Mouse (Mus musculus) c-Kit-positive CD71-positive TER-119-positive erythroid progenitor cells, embryonic 14.5 days (primary cell): ENCODE results near the gene Cabp2.
A peak's percentile ranks its signal among the peaks of the same experiment; 100 is the strongest.
"Not testable (repeated sequence)": the region's sequence is repeated elsewhere in the genome, so short reads cannot be mapped to it uniquely, and the experiment has no call there.

Source experiments
- DNase-seq: peaks from one replicate; pipeline ENCODE4 v3.0.0-alpha.2; 2013; ENCODE audit warnings: low spot score

Cabp2 gene

DNA sequence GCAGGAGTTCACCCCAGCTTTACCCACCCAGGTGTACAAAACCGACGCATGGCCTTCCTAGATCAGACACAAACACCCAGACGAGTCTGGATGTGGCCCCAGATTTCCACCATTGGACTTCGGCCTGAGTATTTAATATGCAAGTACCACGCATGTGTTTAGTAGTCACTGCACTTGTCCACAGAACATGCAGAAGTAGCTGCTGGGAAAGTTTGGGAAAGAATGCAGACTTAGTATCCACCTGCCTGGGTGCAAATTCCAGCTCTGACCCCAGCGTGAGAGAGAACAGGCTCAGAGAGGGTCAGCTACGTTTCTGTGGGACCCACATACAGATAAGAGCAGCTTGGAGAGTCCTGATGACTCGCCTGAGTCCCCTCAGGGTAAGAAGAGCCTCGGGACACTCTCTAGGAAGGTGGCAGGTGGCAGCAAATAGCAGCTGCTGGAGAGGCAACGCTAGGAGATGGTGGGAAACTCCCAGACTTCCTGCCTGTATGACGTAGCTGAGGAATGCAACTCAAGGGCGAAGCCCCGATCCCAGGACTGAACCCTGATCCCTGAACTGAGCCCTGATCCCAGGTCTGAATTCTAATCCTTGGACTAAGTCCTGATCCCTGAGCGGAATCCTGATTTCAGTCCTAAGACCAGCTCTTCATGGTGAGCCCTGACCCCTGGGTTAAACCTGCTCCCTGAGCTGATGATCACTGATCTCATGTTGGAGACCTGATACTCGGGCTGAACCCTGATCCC, 25.3 kb upstream of the Cabp2 start:
- no peak for DNase-seq

DNA sequence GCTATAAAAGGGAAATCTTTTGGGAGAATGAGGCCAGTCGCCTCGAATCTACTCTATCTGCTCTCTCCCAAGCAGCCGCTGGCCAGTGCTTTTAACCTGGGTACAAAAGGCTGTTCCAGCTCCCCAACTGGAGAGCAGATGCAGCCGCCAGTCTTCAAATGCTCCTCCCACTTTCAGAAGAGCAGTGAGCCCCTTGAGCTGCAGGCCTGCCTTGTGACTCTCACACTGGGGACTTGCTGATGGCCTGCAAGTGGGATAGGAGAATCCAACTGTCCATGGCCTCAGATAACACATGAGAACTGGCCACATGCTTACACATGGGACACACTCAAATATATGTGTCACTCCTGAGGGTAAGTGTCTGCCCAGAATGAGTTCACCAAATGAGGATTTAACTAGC, 24.7 kb upstream of the Cabp2 start:
- no peak for DNase-seq

DNA sequence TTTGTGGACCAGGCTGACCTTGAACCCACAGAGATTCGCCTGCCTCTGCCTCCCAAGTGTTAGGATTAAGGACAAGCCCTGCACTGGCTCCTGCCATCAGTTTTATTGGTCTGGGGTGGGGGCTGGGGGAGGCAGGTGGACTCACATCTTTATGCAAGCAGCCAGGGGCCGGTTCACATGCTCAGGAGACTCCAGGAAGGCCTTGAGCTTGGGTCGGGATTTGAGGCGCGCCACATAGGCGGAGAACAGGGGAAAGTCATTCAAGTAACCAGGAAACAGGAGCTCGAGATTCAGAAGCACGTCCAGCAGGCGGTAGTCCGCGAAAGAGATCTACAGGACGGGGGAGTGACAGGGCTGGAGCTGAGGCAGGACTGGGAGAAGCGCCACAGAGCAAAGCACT, 24.0 kb upstream of the Cabp2 start:
- DNase-seq: no peak

DNA sequence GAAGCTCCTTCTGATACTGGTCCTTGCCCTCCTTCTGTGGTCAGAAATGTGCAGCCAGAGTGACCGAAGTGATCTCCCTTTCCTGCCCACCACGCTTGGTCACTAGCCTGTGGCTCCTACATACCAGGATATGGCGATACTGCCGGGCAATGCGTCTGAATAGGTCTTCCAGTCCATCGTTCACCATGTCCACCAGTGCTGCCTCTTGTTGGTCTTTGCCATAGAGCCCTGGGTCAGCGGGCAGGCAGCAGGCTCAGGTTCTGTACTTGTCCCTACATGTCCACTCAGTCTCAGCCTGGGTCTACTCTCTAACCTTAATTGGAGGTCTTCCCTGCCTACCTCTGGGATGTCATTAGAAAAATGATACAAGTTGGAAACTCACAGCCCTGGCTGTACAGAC, 23.4 kb upstream of the Cabp2 start:
- no peak for DNase-seq

DNA sequence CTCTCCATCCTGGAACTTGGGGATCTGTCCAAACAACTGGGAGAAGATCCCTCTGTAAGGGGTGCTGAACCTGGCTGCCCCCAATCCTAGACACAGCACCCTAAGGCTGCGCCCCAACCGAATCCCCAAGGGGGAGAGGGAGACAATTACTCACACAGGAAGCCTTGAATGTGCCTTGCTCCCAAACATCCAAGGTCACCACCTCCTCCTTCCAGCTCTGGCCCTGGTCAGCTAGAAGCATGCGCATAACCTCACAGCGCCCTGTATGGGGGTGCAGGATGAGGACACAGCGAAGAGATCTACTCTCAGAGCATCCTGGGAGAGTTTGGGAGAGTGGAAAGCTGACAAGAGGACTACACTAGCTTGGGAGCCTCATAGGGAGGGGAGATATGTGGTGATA, 22.8 kb upstream of the Cabp2 start:
- DNase-seq: no peak

DNA sequence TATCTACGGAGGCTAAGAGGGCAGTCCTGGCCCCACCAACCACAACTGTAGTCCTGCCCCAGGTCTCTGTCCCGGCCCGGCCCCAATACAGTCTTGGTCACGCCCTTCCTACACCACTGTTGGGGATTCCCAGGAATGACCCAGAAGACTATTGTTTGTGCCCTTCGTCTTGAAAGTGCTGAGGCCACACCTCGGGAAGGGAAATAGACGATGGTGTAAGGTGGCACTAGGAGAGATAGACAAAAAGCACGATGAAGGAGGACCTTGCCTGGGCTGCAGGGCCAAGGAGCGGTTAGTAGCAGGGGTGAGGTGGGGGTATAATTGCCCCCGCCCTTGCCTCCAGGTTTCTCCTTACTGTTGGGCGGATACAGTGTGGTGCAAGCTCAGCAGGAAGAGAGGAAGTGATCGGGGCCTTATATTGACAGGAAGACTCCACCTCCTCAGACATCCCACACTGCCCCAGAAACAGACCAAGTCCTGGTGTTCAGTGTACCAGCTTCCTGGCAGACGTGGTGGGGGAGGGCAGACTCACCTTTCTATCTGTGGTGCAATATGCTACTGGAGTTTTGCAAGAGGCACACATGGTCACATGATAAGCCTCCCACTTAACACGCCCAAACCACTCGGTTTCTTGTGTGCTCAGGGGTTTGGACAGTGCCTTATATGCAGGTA, 22.2 kb upstream of the Cabp2 start, which contains the start of gene Gstp3:
Gene Gstp3 (minus strand): TSS at position 501 of the 672 bp plus-strand sequence.
- peak; percentile 68 for DNase-seq

DNA sequence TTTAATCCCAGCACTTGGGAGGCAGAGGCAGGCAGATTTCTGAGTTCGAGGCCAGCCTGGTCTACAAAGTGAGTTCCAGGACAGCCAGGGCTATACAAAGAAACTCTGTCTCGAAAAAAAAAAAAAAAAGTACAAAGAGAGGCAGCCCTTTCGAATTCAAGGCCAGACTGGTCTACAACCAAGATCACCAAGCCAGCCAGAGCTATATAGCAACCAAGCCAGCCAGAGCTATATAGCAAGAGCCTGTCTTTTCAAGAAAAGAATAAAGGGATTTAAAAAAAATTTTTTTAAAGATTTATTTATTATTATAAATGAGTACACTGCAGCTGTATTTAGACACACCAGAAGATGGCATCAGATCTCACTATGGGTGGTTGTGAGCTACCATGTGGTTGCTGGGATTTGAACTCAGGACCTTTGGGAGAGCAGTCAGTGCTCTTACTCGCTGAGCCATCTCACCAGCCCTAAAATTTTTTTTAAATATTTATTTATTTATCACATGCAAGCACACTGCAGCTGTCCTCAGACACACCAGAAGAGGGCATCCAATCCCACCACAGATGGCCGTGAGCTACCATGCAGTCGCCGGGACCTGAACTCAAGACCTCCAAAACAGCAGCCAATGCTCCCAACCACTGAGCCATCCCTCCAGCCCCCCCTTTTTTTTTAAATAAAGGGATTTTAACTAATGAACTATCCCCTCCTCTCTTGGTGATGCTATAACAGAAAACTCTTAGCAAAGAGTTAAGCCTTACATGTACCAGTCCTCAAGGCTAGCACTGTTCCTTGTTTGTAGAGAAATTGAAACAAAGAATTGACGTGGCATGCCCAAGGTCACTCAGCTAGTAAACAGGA, 21.1 kb upstream of the Cabp2 start:
- DNase-seq: not testable (repeated sequence)

DNA sequence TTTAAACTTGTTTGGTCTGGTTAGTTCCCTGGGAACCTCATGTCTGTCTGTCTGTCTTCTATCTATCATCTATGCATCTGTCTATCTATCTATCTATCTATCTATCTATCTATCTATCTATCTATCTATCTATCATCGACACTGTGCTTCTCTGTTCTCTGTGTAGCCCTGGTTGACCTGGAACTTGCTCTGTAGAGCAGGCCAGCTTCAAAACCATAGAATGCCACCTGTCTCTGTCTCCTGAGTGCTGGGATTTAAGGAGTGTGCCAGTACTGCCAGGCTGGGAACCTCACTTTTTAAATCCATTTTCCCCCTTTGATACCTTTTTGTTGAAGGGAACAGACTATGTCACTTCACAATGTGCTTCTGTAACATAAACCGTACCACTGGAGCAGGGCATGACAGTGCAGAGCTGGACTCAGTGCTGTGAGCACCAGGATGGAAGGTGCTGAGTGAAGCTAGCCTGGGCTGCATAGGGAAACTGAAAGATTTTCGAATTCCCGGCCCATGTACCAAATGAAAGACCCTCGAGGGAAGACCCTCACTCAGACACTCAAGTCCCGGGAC, 20.4 kb upstream of the Cabp2 start:
- no peak for DNase-seq

DNA sequence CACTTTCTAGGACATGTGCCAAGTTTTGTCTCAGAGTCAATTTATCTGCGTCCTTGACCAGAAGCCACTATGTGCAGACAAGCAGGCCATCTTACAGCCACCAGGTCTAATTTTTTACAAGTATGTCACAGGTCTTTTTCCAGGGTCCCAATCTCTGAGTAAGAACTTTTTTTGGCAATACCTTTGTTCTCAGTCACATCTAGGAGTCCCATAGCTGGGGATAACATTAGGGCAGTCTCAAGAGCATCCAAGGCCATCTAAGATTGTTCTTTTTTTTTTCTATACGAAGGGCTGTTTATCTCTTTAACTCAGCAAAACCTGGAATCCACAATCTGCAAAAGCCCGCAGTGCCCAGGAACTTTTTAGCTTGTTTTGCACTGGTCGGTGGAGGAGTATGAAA, 18.0 kb upstream of the Cabp2 start:
- DNase-seq: not testable (repeated sequence)

DNA sequence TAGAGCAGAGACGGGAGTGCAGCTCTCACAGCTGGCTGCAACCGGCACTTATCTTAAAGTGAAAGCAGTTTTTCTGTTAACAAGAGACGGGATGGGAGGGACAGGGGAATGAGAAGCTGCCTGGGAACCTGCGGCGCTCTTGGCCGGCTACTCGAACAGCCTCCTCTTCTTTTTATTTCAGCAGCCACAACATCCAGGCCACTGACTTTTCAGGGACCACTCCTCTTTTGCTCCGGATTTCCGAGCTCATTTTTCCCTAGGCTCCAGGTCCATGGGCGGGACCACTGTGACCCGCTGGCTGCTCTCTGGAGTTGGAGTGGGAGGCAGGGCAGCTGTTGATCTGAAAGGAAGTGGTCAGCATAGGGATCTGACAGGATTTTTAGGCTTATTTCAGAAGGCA, 16.9 kb upstream of the Cabp2 start:
- DNase-seq: not testable (repeated sequence)

DNA sequence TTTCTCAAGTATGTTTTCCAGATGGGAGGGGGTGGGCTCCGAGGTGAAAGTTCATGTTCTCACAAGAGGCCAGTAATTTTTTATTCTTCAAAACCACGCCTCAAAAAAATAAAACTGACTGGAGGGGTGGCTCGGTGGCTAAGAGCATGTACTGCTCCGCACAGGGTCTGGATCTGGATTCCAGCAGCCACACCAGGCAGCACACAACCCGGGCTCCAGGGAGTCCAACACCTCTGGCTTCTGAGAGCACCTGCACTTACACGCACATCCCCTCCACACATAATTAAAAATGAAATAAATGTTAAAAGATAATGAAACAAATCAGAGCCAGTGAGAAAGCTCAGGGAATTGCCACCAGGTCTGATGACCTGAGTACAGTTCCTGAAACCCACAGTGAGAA, 15.1 kb upstream of the Cabp2 start:
- DNase-seq: no peak

DNA sequence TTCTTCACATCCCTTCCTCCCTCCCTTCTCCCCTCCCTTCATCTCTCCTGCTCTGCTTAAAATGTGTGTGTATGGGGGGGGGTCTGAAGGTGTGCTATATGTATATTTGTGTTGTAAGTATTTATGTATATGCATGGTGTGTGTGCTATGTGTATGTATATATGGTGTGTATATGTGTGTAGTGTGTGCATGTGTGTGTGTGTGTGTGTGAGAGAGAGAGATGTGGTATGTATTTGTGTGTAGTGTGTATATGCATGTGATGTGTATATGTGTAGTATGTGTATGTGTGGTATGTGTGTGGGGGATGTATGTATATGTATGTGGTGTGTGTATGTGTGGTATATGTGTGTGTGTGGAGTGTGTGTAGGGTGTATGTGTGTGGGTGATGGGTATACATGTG, 14.5 kb upstream of the Cabp2 start:
- DNase-seq: no peak

DNA sequence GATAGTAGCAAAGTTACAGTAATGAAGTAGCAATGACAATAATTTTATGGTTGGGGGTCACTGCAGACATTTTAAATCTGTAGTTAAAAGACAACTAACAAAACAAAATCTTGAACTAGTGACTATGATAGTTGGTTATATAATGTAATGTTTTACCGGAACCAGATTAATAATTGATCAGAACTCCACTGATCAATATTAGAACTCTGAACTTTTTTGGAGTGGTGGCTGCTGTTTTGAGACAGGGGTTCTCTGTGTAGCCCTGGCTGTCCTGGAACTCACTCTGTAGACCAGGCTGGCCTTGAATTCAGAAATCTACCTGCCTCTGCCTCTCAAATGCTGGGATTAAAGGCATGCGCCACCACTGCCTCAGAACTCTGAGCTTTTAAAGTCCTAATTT, 13.1 kb upstream of the Cabp2 start:
- DNase-seq: not testable (repeated sequence)

DNA sequence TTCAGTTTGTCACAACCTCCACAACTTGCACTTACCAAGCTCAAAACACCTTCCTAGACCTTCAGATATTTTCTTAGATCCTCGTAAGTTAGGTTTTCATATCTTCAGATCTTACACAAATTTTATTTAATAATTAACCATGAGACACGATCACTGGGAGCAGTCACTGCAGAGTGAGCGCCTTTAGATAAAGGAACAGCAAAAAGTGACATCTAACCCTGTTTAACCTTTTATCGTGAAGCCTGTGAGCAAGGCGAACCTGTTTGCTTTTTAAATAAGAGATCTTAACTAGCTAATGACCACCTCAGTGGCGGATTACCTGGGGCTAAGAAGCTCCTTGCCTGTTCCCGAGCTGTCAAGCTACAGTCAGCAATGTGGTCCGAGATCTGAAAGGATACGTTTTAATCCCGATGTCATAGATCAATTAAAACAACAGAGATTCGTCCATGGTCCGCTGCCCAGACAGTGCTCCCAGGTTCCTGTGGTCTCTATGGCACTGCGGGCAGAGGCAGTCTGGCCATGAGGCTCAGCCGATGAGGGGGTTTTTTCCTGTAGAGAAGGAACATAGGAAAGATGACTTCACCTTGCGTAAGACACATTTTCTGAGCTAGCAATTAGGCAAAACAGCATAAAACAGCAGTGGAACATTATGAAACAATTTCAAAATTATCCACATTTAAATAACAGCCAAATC, 12.5 kb upstream of the Cabp2 start:
- no peak for DNase-seq

DNA sequence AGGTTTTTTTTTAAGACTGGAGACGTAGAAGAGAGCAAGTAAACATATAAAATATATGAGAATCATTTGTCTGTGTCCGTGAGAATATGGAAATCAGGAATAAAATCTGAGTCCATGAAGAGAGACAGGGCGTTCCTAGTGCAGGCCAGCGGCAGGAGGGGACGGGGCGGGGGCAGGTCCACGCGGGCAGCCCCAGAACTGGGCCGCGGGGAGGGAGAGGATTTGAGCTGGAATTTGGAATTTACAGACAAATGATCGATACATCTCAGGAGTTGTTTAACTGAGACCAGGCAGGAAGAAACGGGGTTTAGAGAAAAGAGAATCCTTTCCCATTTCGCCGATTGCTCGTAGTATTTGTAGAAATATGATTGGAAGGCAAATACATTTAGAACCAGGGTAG, 11.1 kb upstream of the Cabp2 start:
- no peak for DNase-seq

DNA sequence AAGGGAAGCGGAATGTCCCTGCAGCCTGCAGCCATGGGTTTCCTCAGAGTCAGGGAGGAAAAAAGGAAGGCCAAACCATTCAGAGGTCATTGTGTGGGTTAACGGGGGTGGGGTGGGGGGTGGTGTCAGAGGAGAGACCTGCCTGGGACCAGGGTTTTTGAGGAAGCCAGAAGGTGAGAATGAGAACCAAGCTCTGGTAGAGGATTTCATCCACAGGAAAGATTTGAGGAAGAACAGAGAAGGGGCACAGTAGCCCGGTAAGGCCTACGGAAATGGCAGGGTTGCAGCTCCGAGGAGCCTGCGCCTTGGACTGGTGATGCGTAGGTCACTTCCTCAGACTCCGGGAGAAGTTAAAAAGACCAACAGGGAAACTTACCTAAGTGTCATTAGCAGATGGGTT, 10.6 kb upstream of the Cabp2 start:
- DNase-seq: no peak

DNA sequence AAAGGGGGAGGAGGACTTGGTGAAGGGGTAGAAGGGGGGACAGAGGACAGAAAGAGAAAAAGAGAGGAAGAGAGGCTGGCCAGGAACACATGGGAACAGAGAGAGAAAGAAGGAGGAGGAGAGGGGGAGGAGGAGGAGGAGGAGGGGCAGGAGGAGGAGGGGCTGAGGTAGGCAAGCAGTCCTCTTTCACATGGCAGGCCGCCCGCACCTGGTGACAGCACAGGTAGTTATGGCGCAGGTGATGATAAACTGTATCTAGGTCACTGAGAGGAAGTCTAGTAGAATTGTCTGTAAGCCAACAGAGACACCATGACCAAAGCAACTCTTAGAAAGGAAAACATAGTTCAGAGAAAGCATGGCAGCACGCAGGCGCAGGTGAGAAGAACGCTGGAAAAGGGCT, 10.0 kb upstream of the Cabp2 start:
- no peak for DNase-seq

DNA sequence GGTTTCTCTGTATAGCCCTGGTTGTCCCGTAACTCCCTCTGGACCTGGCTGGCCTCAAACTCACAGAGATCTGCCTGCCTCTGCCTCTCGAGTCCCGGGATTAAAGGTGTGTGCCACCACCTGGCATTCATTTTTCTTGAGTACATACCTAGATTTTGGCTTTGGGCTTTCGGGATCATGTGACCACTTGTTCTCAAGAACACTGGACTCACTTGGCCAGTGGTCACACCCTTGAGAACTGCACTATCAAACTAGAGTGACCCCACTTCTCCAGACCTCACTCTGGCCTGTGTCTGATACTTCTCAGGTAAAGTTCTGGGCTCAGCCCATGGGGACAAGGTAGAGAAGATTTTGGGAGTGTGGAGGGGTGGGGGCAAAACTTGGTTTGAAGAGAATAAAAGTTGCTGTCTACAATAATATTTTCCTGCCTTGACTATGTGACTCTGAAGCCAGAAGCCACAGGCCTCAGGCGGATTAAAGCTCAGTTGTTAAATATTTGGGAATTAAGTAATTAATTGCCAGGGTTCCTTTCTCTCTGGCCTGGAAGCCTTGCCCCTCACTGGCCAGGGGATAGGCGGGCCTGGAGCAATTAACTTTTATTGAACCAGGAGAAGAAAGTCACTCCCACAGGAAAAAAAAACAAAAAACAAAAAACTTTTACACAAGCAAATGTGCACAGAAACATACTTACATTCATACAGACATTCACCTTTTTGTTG, 8.5 kb upstream of the Cabp2 start:
- DNase-seq: no peak

DNA sequence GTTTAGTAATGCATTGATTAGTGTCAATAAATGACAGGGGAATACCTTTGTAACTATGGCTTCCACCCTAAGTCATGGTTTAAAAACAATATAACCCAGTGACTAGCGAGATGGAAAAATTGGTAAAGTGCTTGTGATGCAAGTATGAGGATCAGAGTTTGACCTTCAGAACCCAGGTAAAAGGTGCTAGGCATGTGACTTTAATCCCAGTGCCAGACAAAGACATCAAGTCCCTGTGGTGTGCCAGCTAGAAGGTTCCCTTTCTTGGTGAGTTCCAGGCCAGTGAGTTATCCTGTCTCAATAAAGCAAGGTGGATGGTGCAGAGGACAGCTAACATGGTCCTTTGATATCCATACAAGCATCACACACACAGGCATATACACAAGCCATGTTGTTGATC, 5.8 kb upstream of the Cabp2 start:
- no peak for DNase-seq

DNA sequence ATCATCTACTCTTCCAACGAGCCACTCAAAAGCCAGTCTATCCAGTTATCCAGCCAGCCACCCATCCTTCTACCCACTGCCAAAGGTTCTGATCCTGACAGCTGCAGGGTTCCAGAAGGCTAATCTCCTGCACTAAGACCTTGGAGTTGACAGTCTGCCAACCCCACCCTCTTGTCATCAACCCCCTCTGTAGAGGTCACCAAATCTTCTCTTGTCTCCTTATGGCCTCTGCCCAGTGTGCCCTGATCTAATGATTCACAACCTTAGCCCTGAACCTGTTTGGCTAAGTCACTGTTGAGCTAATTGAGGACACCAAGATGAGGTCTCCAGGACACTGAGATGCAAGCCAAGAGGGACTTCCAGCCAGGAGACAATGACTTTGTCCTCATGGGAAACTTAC, 1.8 kb upstream of the Cabp2 start:
- no peak for DNase-seq

DNA sequence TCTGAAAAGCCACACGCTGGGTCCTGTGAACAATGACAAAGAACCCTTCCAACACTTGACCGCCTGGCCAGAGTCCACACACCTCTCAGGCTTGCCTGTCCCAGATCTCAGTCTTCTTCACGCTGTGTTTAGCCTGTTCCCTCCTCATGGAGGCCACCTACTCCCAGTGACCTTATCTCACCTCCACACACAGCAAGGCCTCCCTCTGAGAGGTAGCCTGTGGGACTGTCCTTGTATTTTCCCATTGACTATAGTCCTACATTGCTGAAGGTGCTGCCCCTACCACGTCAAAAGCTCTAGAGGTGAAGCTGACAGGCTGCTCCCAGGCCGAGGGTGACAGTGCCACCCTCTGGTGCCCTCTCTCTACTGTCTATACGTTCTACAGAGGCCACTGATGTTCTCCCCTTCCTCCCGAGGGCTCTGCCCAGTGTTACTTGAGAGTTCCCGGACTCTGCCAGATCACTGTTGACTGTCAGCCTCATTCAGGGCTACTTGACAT, 818 bp upstream of the Cabp2 start:
- DNase-seq: no peak
